Mouse (Mus musculus) small intestine, adult 2 months (tissue): Measurements from ENCODE around the gene Wiz.

Experiments
- CTCF ChIP-seq: fragments of 200-500 bp; IDR thresholded peaks from 2 replicates; pipeline ENCODE4 v1.5.1; 2012; ENCODE audit warnings: low read depth, mild to moderate bottlenecking, control low read depth, inconsistent platforms, low read length, moderate library complexity, mixed read lengths; ENCODE audit not compliant: insufficient replicate concordance, insufficient read length; ENCODE audit errors: extremely low read depth
- POLR2A ChIP-seq: fragments of 200-500 bp; IDR thresholded peaks from 2 replicates; pipeline ENCODE4 v1.6.1; 2012; ENCODE audit warnings: low read depth, mild to moderate bottlenecking, control low read depth, inconsistent platforms, low read length, moderate library complexity

DNA sequence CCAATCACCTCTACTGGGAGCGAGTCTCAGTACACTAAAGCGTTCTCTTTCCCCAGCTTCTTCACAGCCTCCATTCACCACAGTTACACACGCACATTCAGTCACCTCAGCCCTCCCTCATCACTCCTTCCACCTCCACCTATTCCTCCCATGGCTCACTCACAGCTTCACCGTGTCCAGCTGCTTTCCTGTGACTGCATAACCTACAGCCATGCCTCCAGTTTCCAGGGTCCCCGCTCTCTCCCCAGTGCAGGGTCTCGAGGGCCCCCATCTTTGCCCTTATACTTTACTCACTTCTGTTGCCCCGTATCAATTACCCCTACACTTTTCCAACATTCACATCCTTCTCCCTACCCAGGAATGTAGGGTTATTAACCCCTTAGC is 1.3 kb downstream of the Wiz start:
- TF ChIP-seq POLR2A (no peak), CTCF (no peak)
